Mouse (Mus musculus) ES-Bruce4 (cell line): ENCODE data around the gene Ccdc57.

Experiments used
- EP300 ChIP-seq: IDR thresholded peaks from 2 replicates; pipeline ENCODE4 v1.6.1; 2011; ENCODE audit warnings: low read depth, low read length; ENCODE audit not compliant: insufficient read depth
- POLR2A ChIP-seq: IDR thresholded peaks from one replicate; pipeline ENCODE4 v1.8.1; 2011; ENCODE audit warnings: low read length; ENCODE audit not compliant: insufficient read depth

DNA sequence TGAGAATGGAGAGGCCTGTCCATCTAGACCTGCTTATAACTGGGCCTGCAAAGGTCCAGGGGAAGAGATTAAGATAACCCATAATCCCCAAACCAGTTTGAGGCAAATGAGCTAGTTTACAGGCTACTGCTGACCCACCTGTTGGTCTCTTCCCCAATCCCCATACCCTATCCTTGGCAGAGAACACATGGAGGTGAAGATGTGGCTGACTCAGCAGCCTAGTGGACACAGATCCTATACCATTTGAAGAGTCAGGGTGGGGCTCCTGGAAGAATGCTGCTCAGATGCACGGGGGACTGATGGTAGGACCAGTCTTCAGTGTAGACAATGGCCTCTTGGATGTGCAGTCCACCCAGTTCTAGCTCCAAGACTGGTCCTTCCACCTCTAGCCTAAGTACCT lies 27.6 kb upstream of the Ccdc57 start:
- TF ChIP-seq EP300 (no peak), POLR2A (no peak)
